ENCODE assay signal across 8 mouse cellular contexts in the genomic region with DNA sequence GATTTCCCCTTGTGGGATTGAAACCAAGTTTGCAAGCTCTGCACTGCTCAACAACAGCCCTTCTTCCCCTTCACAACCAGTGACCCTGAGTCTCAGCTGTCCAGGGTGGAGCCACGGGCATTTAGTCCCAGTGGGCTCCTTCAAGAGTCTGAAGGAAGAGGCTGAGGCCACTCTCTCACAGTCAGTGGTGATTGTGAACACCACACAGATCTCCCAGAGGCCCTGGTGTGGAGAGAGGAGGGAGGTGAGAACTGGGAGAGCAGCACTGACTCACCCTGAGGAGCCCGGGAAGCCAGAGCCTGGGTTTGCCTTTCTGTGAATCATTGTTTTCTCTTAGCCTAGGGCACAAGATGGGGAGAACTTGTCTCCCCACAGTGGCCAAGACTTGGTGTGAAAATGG. TPM values are rescaled to one million over a fixed set of nuclear protein-coding genes. Genes with fewer than 3 reads are reported as not detected.
DNase-seq lines count a peak whose midpoint lies in the region; ATAC-seq lines count a peak whose summit lies in the region.

No protein-coding gene starts in this region.

- H3K4me3 ChIP-seq in kidney, embryonic 15.5 days (replicated peaks): peak overlapping the region; percentile 71; the same call in 1 of the 2 replicates
- H3K4me3 ChIP-seq in liver, embryonic 12.5 days: peak overlapping the region; percentile 75

- H3K4me1 ChIP-seq in kidney, embryonic 15.5 days: peaks cover 74% of the 10 kb centered on the region
- peaks cover 98% of the 10 kb centered on the region for H3K4me1 ChIP-seq in liver, embryonic 12.5 days

- no peak for DNase-seq in kidney, postnatal 36 days
- DNase-seq in adipocyte (ENCODE audit: low spot score): peak; percentile 44
- peak; percentile 58 to 65 for DNase-seq in heart, adult 9 months (ENCODE audit: low spot score in 2 of 2)
- DNase-seq in ovary, postnatal 10 days (ENCODE audit: low spot score): no peak
- no peak for DNase-seq in spleen, adult 12 weeks (ENCODE audit: low spot score)
- DNase-seq in layer of hippocampus, postnatal 25 days (ENCODE audit: extremely low spot score in 1 of 2, low spot score in 1 of 2): no peak

- 0 out of 2 replicates have a peak overlapping the region, but pooled peaks have one; percentile 85 for H3K9ac ChIP-seq in kidney, embryonic 15.5 days
- peak overlapping the region; percentile 12; the same call in 1 of the 2 replicates for H3K9ac ChIP-seq in liver, embryonic 12.5 days

- no peak for ATAC-seq in kidney, embryonic 15.5 days (replicated peaks; ENCODE audit: low FRiP score)
- no peak for ATAC-seq in liver, embryonic 12.5 days

- peak overlapping the region; percentile 98 for H3K27ac ChIP-seq in kidney, embryonic 15.5 days
- peak overlapping the region; percentile 63 for H3K27ac ChIP-seq in liver, embryonic 12.5 days

- H3K4me2 ChIP-seq in kidney, embryonic 15.5 days: peak overlapping the region; percentile 83
- H3K4me2 ChIP-seq in liver, embryonic 12.5 days: peak overlapping the region; percentile 97

- H3K27me3 ChIP-seq in kidney, embryonic 15.5 days: no peaks in the 10 kb centered on the region
- H3K27me3 ChIP-seq in liver, embryonic 12.5 days (replicated peaks): no peaks in the 10 kb centered on the region

- H3K9me3 ChIP-seq in kidney, embryonic 15.5 days (replicated peaks): no peaks in the 10 kb centered on the region
- H3K9me3 ChIP-seq in liver, embryonic 12.5 days (replicated peaks): no peaks in the 10 kb centered on the region

- peaks cover 30% of the 10 kb centered on the region for H3K36me3 ChIP-seq in kidney, embryonic 15.5 days
- H3K36me3 ChIP-seq in liver, embryonic 12.5 days: peaks cover 23% of the 10 kb centered on the region

- 33% methylated on average over 2 of the region's 2 CpGs for WGBS in kidney, embryonic 15.5 days
- 29% methylated on average over 2 of the region's 2 CpGs for WGBS in liver, embryonic 12.5 days (ENCODE audit: insufficient replicate concordance)

RNA-seq across cellular contexts. Expression of a gene that starts 19.2 kb away (rescaled TPM):
- 99.8 and 104 TPM in 2 replicates for polyA plus RNA-seq in kidney, embryonic 15.5 days (2015; fragmentation: Nextera tagmentation; extraction: Ambion mirVana)
- 30.5 and 33.0 TPM in 2 replicates for polyA plus RNA-seq in liver, embryonic 12.5 days (2016; fragmentation: Nextera tagmentation; extraction: Ambion mirVana)
- 100 to 1,000 TPM; 232 to 289 TPM for total RNA-seq in layer of hippocampus, postnatal 25 days (2021)

RNA-seq across cellular contexts. Expression of a gene that starts 28.0 kb away (rescaled TPM):
- polyA plus RNA-seq in kidney, embryonic 15.5 days (2015; fragmentation: Nextera tagmentation; extraction: Ambion mirVana): not detected in 2 replicates
- polyA plus RNA-seq in liver, embryonic 12.5 days (2016; fragmentation: Nextera tagmentation; extraction: Ambion mirVana): not detected in 2 replicates
- not detected for total RNA-seq in layer of hippocampus, postnatal 25 days (2021)

RNA-seq across cellular contexts. Expression of a gene that starts 49.3 kb away (rescaled TPM):
- 300 and 318 TPM in 2 replicates for polyA plus RNA-seq in kidney, embryonic 15.5 days (2015; fragmentation: Nextera tagmentation; extraction: Ambion mirVana)
- 172 and 177 TPM in 2 replicates for polyA plus RNA-seq in liver, embryonic 12.5 days (2016; fragmentation: Nextera tagmentation; extraction: Ambion mirVana)
- total RNA-seq in layer of hippocampus, postnatal 25 days (2021): 100 to 1,000 TPM in 1 of 2 experiments, 10 to 100 TPM in 1; 93.9 to 108 TPM

Comparison
In these comparisons a context has a peak if more than half of its experiments do, and no peak if none do; other contexts are left out.
1. DNase-seq: peak in adipocyte (single experiment) and heart, adult 9 months (2 of 2); none in kidney, postnatal 36 days (0 of 2), ovary, postnatal 10 days (single experiment), spleen, adult 12 weeks (single experiment) and layer of hippocampus, postnatal 25 days (0 of 2).